Mouse (Mus musculus): ENCODE data around the gene Sat2. TPM values are rescaled to one million over a fixed set of nuclear protein-coding genes. Genes with fewer than 3 reads are reported as not detected.

Gene Sat2
- polyA plus RNA-seq (2012; rRNA removed): 20.3 and 26.3 TPM in 2 replicates

GRCm38 (mm10) chr11:69621571-69622268 lies at the start of gene Sat2:
Sat2 (plus strand) TSS chr11:69622024.
- DNase-seq (ENCODE audit: extremely low spot score in 1 of 2, low spot score in 1 of 2): no peak

GRCm38 (mm10) chr11:69575220-69575619 lies 46.6 kb upstream of the Sat2 start:
- DNase-seq (ENCODE audit: extremely low spot score in 1 of 2, low spot score in 1 of 2): no peak

GRCm38 (mm10) chr11:69576307-69576706 lies 45.5 kb upstream of the Sat2 start:
- no peak for DNase-seq (ENCODE audit: extremely low spot score in 1 of 2, low spot score in 1 of 2)

- no peak for DNase-seq (ENCODE audit: extremely low spot score in 1 of 2, low spot score in 1 of 2)
Measured at GRCm38 (mm10) chr11:69578301-69578700, 43.5 kb upstream of the Sat2 start.

GRCm38 (mm10) chr11:69579128-69580017 lies 42.5 kb upstream of the Sat2 start:
- DNase-seq (ENCODE audit: extremely low spot score in 1 of 2, low spot score in 1 of 2): peak; percentile 96 to 99

GRCm38 (mm10) chr11:69580091-69580514 lies 41.7 kb upstream of the Sat2 start, which contains the start of the genes Wrap53 and Trp53:
Wrap53 (minus strand) TSS chr11:69580255.
Trp53 (plus strand) TSS chr11:69580359.
- DNase-seq (ENCODE audit: extremely low spot score in 1 of 2, low spot score in 1 of 2): peak; percentile 87 to 94

- DNase-seq (ENCODE audit: extremely low spot score in 1 of 2, low spot score in 1 of 2): no peak
Measured at GRCm38 (mm10) chr11:69580572-69581146, 41.2 kb upstream of the Sat2 start.

- DNase-seq (ENCODE audit: extremely low spot score in 1 of 2, low spot score in 1 of 2): peak; percentile 87 to 94
Measured at GRCm38 (mm10) chr11:69581147-69581688, 40.6 kb upstream of the Sat2 start.

- no peak for DNase-seq (ENCODE audit: extremely low spot score in 1 of 2, low spot score in 1 of 2)
Measured at GRCm38 (mm10) chr11:69581814-69582213, 40.0 kb upstream of the Sat2 start.

- DNase-seq (ENCODE audit: extremely low spot score in 1 of 2, low spot score in 1 of 2): no peak
Measured at GRCm38 (mm10) chr11:69582230-69582805, 39.5 kb upstream of the Sat2 start.

- DNase-seq (ENCODE audit: extremely low spot score in 1 of 2, low spot score in 1 of 2): no peak
Measured at GRCm38 (mm10) chr11:69584008-69584407, 37.8 kb upstream of the Sat2 start.

GRCm38 (mm10) chr11:69584937-69585336 lies 36.9 kb upstream of the Sat2 start:
- DNase-seq (ENCODE audit: extremely low spot score in 1 of 2, low spot score in 1 of 2): no peak

GRCm38 (mm10) chr11:69585718-69586325 lies 36.0 kb upstream of the Sat2 start:
- no peak for DNase-seq (ENCODE audit: extremely low spot score in 1 of 2, low spot score in 1 of 2)

GRCm38 (mm10) chr11:69589207-69589834 lies 32.5 kb upstream of the Sat2 start:
- no peak for DNase-seq (ENCODE audit: extremely low spot score in 1 of 2, low spot score in 1 of 2)

GRCm38 (mm10) chr11:69590622-69591021 lies 31.2 kb upstream of the Sat2 start:
- DNase-seq (ENCODE audit: extremely low spot score in 1 of 2, low spot score in 1 of 2): no peak

- DNase-seq (ENCODE audit: extremely low spot score in 1 of 2, low spot score in 1 of 2): no peak
Measured at GRCm38 (mm10) chr11:69591424-69591823, 30.4 kb upstream of the Sat2 start.

GRCm38 (mm10) chr11:69591899-69592637 lies 29.8 kb upstream of the Sat2 start:
- DNase-seq (ENCODE audit: extremely low spot score in 1 of 2, low spot score in 1 of 2): peak; percentile 55 to 78

- no peak for DNase-seq (ENCODE audit: extremely low spot score in 1 of 2, low spot score in 1 of 2)
Measured at GRCm38 (mm10) chr11:69592799-69593198, 29.0 kb upstream of the Sat2 start.

GRCm38 (mm10) chr11:69594853-69595252 lies 27.0 kb upstream of the Sat2 start:
- DNase-seq (ENCODE audit: extremely low spot score in 1 of 2, low spot score in 1 of 2): no peak
